Mouse (Mus musculus): ENCODE results near the gene Dcaf12. TPM values are rescaled to one million over a fixed set of nuclear protein-coding genes. Genes with fewer than 3 reads are reported as not detected.
A peak's percentile ranks its signal among the peaks of the same experiment; 100 is the strongest.

The Dcaf12 gene
- 25.9 TPM for polyA plus RNA-seq (2021)

DNA sequence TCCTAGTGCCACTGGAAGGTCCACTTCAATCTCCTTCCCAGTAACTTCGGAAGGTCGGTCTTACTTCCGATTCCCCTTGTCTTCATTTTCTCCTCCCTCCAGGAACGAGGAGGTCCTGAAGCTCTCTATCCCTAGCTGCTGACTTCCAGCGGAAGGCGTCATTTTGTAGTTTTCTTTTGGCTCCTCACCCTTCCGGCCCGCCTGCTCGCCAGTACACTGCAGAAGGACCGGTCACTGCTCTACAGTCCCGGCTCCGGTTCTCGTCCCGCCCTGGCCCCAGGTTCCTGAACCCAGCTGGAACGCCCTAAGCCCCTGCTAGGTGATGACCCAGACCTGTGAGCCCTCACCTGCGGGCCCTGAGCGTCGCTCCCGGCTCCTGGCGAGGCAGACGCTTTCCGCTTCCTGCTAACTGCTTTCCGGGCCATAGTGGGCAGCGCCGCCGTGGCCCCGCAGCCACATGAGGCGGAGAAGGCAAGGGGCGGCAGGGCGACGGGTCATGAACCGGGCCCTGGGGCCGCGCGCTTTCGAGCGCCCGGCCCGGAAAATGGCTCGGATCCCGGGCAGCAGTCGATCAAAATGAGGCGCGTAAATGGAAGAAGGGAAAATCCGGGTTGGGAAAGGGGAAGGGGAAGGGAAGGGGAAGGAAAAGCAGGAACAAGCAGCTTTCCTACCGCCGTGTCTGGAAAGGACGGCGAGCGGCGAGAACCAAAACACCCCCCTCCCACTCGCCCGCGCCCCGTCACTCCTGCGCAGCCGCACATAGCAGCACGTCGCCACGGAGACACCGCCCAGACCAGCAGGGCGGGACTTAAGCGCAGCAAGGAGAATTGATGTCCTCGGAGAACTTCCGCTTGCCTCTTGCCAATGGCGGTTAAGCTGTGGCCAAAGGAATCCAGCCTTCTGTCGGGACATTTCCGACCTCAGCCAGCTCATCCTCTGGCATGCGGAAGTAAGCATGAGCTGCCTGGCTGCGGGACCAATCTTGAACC is at the start of gene Dcaf12:
Gene Dcaf12 (minus strand): TSS at position 749 of the 989 bp plus-strand sequence.
- in situ Hi-C loops (cut with MboI; ENCODE audit: low pct_unique_long_range_greater_than_20kb): no loop called here
- CTCF ChIA-PET: interaction anchor here (1.0 to 1.2 kb wide), 2 partner anchors 76 to 125 kb away, joined by 3 read pairs; no protein-coding TSS in a partner anchor
- ATAC-seq (peak; percentile 87), DNase-seq (ENCODE audit: low read depth, low spot score) (peak; percentile 79)
- H3K27me3 ChIP-seq: no peaks in the 10 kb centered on the region
- POLR2A ChIA-PET: interaction anchor here (0.9 to 1.2 kb wide), 3 partner anchors 16 to 39 kb away, joined by 3 to 6 read pairs (median 4); partner anchors contain the start of gene Ubap1
- no peak for TF ChIP-seq CTCF (IDR thresholded peaks at IDR 0.05)

DNA sequence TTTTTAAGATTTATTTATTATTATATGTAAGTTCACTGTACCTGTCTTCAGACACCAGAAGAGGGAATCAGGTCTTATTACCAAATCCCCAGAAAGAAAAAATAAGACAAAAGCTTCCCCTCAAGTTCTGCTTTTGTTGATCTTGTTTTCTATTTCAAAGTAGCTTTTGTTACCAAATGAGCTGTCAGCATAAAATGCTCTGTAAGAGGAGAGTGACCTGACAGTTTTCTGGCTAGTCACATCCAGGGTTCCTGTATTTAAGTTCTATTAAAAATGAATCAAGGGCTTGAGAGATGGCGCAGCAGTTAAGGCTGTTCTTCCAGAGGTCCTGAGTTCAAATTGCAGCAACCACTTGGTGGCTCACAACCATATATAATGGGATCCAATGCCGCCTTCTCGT is 46.4 kb upstream of the Dcaf12 start:
- in situ Hi-C loops (cut with MboI; ENCODE audit: low pct_unique_long_range_greater_than_20kb): no loop called here
- DNase-seq (ENCODE audit: low read depth, low spot score) (no peak), ATAC-seq (no peak)
- ChIA-PET POLR2A (no interaction called here), CTCF (no interaction called here)
- no peak for TF ChIP-seq CTCF (IDR thresholded peaks at IDR 0.05)
- H3K27me3 ChIP-seq: no peaks in the 10 kb centered on the region

DNA sequence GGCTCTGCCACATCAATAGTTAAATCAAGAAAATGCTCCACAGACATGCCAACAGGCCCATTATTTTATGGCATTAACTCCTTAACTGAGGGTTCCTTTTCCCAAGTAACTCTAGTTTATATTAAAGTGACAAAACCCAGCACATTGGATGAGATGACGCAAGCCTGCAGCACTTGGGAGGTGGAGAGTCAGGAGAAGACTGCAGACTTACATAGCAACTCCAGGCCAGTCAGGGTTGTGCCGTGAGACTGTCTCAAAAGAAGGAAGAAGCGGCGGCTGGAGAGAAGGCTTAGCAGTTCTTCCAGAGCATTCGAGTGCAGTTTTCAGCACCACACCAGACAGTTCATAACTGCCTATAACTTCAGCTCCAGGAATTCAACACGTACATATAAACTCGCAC is 44.7 kb upstream of the Dcaf12 start:
- ATAC-seq: no peak
- CTCF ChIA-PET: no interaction called here
- TF ChIP-seq CTCF (IDR thresholded peaks at IDR 0.05): no peak

DNA sequence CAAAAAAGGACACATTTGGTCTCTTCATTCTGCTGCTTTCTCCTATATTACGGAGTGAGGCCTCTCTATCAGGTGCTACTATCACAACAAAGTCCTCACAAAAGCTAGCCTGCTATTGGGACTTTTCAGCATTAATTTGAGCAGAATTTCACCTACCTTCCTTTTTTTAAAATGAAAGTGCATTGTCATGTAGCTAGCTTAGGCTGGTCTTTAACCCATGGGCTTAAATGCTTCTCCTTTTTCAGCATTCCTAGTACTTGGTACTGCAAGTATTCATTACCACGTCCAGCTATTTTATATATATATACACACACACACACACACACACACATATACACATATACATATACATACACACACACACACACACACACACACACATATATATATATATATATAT is 44.0 kb upstream of the Dcaf12 start:
- POLR2A ChIA-PET: interaction anchor here (0.7 kb wide), 1 partner anchor 12 kb away, joined by 3 read pairs; no protein-coding TSS in a partner anchor

More for the DNA sequence above, 44.7 kb upstream of the Dcaf12 start:
- POLR2A ChIA-PET: no interaction called here
- in situ Hi-C loops (cut with MboI; ENCODE audit: low pct_unique_long_range_greater_than_20kb): no loop called here
- no peaks in the 10 kb centered on the region for H3K27me3 ChIP-seq
- DNase-seq (ENCODE audit: low read depth, low spot score): no peak

DNA sequence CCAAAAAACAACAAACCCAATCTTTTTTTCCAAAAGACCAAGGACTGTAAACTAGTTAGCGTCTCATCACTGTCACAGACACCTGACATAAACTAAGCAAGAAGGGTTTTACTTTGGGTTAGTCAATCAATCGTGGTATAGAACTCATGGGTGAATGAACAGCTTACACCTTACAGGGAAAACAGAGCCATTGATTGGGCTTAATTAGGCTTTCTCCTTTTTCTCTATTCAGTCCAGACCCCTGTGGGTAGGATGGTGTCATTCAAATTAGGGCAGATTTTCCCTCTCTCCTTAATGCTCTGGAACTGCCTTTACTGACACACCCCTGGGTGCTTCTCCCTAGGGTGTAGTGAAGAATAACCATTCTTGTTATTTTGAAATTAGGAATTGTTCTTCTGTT is 42.5 kb upstream of the Dcaf12 start:
- CTCF ChIA-PET: no interaction called here
- no peak for DNase-seq (ENCODE audit: low read depth, low spot score)
- in situ Hi-C loops (cut with MboI; ENCODE audit: low pct_unique_long_range_greater_than_20kb): no loop called here
- no peaks in the 10 kb centered on the region for H3K27me3 ChIP-seq
- ATAC-seq: no peak
- POLR2A ChIA-PET: no interaction called here
- TF ChIP-seq CTCF (IDR thresholded peaks at IDR 0.05): no peak

More for the DNA sequence above, 44.0 kb upstream of the Dcaf12 start:
- in situ Hi-C loops (cut with MboI; ENCODE audit: low pct_unique_long_range_greater_than_20kb): no loop called here
- no peak for TF ChIP-seq CTCF (IDR thresholded peaks at IDR 0.05)
- ATAC-seq: no peak
- no peak for DNase-seq (ENCODE audit: low read depth, low spot score)
- H3K27me3 ChIP-seq: no peaks in the 10 kb centered on the region
- CTCF ChIA-PET: no interaction called here

DNA sequence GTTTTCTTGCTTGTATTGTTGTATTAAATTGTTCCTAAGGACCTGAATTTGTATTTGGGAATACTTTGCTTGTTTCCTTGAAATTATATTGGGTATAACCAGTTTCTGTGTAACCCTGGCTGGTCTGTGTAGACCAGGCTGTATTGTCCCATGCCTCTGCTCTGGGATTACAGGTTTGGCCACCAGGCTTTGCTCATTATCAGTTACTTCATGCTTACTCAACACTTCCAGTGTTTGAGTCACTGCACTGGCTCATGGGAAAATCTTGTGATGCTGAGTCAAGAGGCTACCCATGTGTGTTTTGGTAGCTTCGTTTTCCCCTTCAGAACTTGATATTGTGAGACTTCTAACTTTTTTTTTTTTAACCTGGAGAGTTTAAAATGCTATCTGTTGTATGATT is 38.6 kb upstream of the Dcaf12 start:
- ChIA-PET POLR2A (interaction anchor here (0.6 kb wide), 1 partner anchor 39 kb away, joined by 3 read pairs; no protein-coding TSS in a partner anchor), CTCF (interaction anchor here (1.1 kb wide), 1 partner anchor 11 kb away, joined by 3 read pairs; no protein-coding TSS in a partner anchor)
- no peaks in the 10 kb centered on the region for H3K27me3 ChIP-seq
- in situ Hi-C loops (cut with MboI; ENCODE audit: low pct_unique_long_range_greater_than_20kb): no loop called here
- TF ChIP-seq CTCF (IDR thresholded peaks at IDR 0.05): no peak
- DNase-seq (ENCODE audit: low read depth, low spot score) (no peak), ATAC-seq (no peak)

DNA sequence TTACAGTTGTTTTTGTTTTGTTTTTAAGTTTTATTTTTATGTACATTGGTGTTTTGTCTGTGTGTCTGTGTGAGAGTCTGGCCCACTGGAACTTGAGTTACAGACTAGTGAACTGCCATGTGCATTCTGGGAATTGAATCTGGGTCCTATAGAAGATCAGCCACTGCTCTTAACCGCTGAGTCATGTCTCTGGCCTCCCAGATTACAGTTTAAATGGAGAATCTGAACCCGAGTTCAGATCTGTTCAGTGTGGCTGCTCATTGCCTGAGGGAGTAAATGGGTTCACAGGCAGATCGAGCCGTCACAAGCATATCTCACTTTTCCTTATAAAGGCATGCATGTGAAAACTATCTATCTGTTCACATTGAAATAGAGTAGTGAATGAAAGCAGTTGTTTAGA is 38.1 kb upstream of the Dcaf12 start:
- POLR2A ChIA-PET: interaction anchor here (0.7 kb wide), 1 partner anchor 76 kb away, joined by 4 read pairs; no protein-coding TSS in a partner anchor
- CTCF ChIA-PET: no interaction called here
- DNase-seq (ENCODE audit: low read depth, low spot score) (no peak), ATAC-seq (no peak)
- no peaks in the 10 kb centered on the region for H3K27me3 ChIP-seq
- in situ Hi-C loops (cut with MboI; ENCODE audit: low pct_unique_long_range_greater_than_20kb): no loop called here
- no peak for TF ChIP-seq CTCF (IDR thresholded peaks at IDR 0.05)

DNA sequence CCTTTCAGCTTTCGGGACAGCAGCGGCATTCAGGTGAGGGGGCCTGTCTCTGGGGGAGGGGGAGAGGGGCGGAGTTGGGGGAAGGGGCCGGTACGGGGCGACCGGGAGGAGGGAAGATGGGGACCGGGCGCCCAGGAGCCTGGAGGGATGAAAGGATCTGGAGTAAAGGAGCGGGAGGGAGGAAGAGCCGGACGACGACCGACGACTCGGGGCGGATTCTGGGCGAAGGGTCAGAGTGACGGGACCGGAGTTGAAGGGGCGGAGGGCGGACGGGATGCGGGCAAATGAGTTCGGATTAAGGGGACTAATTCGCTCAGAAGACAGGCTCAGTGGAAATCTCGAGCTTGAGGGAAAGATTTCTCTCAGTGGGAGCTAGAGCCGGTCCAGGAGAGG is 34.5 kb upstream of the Dcaf12 start:
- no peak for TF ChIP-seq CTCF (IDR thresholded peaks at IDR 0.05)
- POLR2A ChIA-PET: interaction anchor here (1.4 kb wide), 1 partner anchor 35 kb away, joined by 6 read pairs; the partner anchor contains the start of gene Dcaf12
- in situ Hi-C loops (cut with MboI; ENCODE audit: low pct_unique_long_range_greater_than_20kb): no loop called here
- CTCF ChIA-PET: no interaction called here
- no peak for DNase-seq (ENCODE audit: low read depth, low spot score)
- peak; percentile 24 for ATAC-seq
- no peaks in the 10 kb centered on the region for H3K27me3 ChIP-seq

DNA sequence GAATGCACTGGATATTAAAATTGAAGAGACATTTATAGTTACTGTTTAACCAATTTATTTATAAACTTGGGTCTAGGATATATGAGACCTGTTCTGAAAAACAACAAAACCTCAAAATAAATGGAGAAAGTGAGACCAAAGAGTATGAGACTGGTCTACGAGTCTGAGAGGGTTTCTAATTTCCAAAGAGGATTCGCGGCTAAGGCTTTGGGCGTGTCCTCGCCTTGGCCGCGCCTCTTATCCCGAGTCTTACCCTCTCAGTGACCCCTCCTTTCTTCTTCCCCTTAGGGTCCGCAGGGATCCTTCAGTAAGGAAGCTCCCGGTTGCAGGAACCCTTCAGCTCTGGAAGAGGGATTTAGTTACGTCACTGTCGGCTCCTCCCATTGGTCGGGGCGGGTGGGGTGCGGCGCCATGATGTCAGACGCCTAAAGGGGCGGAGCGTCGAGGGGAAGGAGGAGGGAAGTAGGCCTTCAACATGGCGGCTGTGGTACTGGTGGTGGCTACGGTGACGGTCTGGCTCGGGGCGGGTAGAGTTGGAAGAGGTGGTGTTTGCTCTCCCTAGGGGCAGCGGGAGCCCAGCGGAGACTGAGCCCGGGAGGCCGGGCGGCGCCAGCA is 34.0 kb upstream of the Dcaf12 start, which contains the start of gene Ubap1:
Gene Ubap1 (plus strand): TSS at position 413 of the 615 bp plus-strand sequence.
- ChIA-PET POLR2A (interaction anchor here (1.4 kb wide), 1 partner anchor 34 kb away, joined by 6 read pairs; the partner anchor contains the start of gene Dcaf12), CTCF (no interaction called here)
- DNase-seq (ENCODE audit: low read depth, low spot score) (peak; percentile 81), ATAC-seq (peak; percentile 95)
- no peak for TF ChIP-seq CTCF (IDR thresholded peaks at IDR 0.05)
- in situ Hi-C loops (cut with MboI; ENCODE audit: low pct_unique_long_range_greater_than_20kb): no loop called here
- no peaks in the 10 kb centered on the region for H3K27me3 ChIP-seq

DNA sequence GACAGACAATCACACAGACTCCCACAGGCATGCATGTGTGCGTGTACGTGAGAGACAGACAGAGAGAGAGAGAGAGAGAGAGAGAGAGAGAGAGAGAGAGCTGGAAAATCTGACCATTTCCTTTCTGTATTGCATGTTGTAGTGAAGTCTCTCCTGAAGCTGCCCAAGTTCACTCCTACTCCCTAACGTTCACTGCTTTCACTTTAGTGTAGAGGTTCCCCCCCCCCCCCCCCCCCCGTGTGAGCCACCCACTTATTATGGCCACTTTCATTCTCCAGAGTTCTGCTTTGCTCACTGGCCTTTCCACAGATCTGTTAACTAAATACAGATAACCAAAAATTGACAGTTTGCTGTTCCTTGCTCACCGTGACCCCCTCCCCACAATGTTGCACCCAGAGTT is 33.1 kb upstream of the Dcaf12 start:
- in situ Hi-C loops (cut with MboI; ENCODE audit: low pct_unique_long_range_greater_than_20kb): no loop called here
- no peaks in the 10 kb centered on the region for H3K27me3 ChIP-seq
- DNase-seq (ENCODE audit: low read depth, low spot score) (no peak), ATAC-seq (no peak)
- POLR2A ChIA-PET: no interaction called here
- CTCF ChIA-PET: no interaction called here
- no peak for TF ChIP-seq CTCF (IDR thresholded peaks at IDR 0.05)

DNA sequence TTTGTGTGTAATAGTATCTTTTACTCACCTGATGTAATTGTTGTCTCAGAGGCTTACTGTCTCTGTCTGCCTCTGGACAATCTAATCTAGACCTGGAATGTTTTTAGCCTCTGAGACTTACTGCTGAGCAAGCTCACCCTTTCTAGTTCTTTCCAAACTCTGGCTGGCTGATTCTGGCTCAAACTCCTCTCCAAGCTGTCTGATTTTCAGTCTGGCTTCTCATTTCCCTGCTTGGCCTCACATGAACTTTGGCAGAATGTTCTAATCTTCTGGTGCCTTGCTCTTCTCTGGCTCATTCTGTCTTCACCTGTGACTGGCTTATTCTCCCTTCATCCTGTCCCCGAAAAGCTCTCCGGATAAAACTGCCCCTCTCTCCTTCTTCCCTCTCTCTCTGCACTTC is 31.3 kb upstream of the Dcaf12 start:
- no peaks in the 10 kb centered on the region for H3K27me3 ChIP-seq
- ATAC-seq (no peak), DNase-seq (ENCODE audit: low read depth, low spot score) (no peak)
- in situ Hi-C loops (cut with MboI; ENCODE audit: low pct_unique_long_range_greater_than_20kb): no loop called here
- no peak for TF ChIP-seq CTCF (IDR thresholded peaks at IDR 0.05)
- ChIA-PET POLR2A (no interaction called here), CTCF (no interaction called here)
